Mouse (Mus musculus): ENCODE data around the gene Lamb1. TPM values are rescaled to one million over a fixed set of nuclear protein-coding genes. Genes with fewer than 3 reads are reported as not detected.

Gene Lamb1
- total RNA-seq, 1 experiment: 232 TPM

- H3K4me1 ChIP-seq (ENCODE audit: control insufficient read depth in 2 of 2, insufficient read depth in 2 of 2, low read length in 2 of 2, poor library complexity in 1 of 2): peaks cover 8 to 14% of the 10 kb centered on the region in 2 experiments
- TF ChIP-seq ZC3H11A (IDR thresholded peaks at IDR 0.05; ENCODE audit: borderline replicate concordance, low read depth, low read length) (no peak), ZNF384 (IDR thresholded peaks at IDR 0.05; ENCODE audit: low read depth, low read length) (no peak), CHD2 (IDR thresholded peaks at IDR 0.05; ENCODE audit: low read depth, low read length) (no peak), HCFC1 (IDR thresholded peaks at IDR 0.05; ENCODE audit: borderline replicate concordance, insufficient read depth, low read length) (no peak), MAFK (IDR thresholded peaks at IDR 0.05; ENCODE audit: insufficient read depth, low read depth, low read length) (no peak)
- H3K4me3 ChIP-seq (ENCODE audit: insufficient read depth in 1 of 2, low read depth in 1 of 2, low read length in 2 of 2, poor library complexity in 1 of 2, severe bottlenecking in 1 of 2): no peak overlapping the region
- in situ Hi-C loops (cut with MboI; ENCODE audit: low sequenced_read_pairs in 2 of 2, unreplicated experiment in 2 of 2): no loop called here
- H3K9ac ChIP-seq (ENCODE audit: insufficient read depth, low read depth, low read length, poor library complexity, severe bottlenecking): no peak overlapping the region
- no peak overlapping the region for H3K27ac ChIP-seq (ENCODE audit: insufficient read depth, low read depth, low read length, poor library complexity, severe bottlenecking)
- no peak for DNase-seq (ENCODE audit: low read depth, low spot score)
- no peaks in the 10 kb centered on the region for H3K36me3 ChIP-seq (ENCODE audit: control insufficient read depth, insufficient read depth, low read length, poor library complexity, severe bottlenecking)
- no peaks in the 10 kb centered on the region for H3K9me3 ChIP-seq (ENCODE audit: control insufficient read depth, insufficient read depth, low read depth, low read length)
These were observed 36.2 kb upstream of the Lamb1 start for GRCm38 (mm10) chr12:31228878-31229277.

- no peak overlapping the region for H3K9ac ChIP-seq (ENCODE audit: insufficient read depth, low read depth, low read length, poor library complexity, severe bottlenecking)
These were observed 32.4 kb upstream of the Lamb1 start for GRCm38 (mm10) chr12:31232635-31233034.

GRCm38 (mm10) chr12:31235018-31235417, 30.0 kb upstream of the Lamb1 start:
- no peaks in the 10 kb centered on the region for H3K36me3 ChIP-seq (ENCODE audit: control insufficient read depth, insufficient read depth, low read length, poor library complexity, severe bottlenecking)
- no peak for DNase-seq (ENCODE audit: low read depth, low spot score)
- H3K27ac ChIP-seq (ENCODE audit: insufficient read depth, low read depth, low read length, poor library complexity, severe bottlenecking): no peak overlapping the region
- H3K9ac ChIP-seq (ENCODE audit: insufficient read depth, low read depth, low read length, poor library complexity, severe bottlenecking): no peak overlapping the region
- no peak overlapping the region for H3K4me3 ChIP-seq (ENCODE audit: insufficient read depth in 1 of 2, low read depth in 1 of 2, low read length in 2 of 2, poor library complexity in 1 of 2, severe bottlenecking in 1 of 2)
- in situ Hi-C loops (cut with MboI; ENCODE audit: low sequenced_read_pairs in 2 of 2, unreplicated experiment in 2 of 2): no loop called here
- TF ChIP-seq CHD2 (IDR thresholded peaks at IDR 0.05; ENCODE audit: low read depth, low read length) (no peak), ZNF384 (IDR thresholded peaks at IDR 0.05; ENCODE audit: low read depth, low read length) (no peak), HCFC1 (IDR thresholded peaks at IDR 0.05; ENCODE audit: borderline replicate concordance, insufficient read depth, low read length) (no peak), MAFK (IDR thresholded peaks at IDR 0.05; ENCODE audit: insufficient read depth, low read depth, low read length) (no peak)
- H3K4me1 ChIP-seq (ENCODE audit: control insufficient read depth in 2 of 2, insufficient read depth in 2 of 2, low read length in 2 of 2, poor library complexity in 1 of 2): peaks cover 3 to 15% of the 10 kb centered on the region in 2 experiments; a peak in 2 of 4 replicates
- H3K9me3 ChIP-seq (ENCODE audit: control insufficient read depth, insufficient read depth, low read depth, low read length): no peaks in the 10 kb centered on the region

More at GRCm38 (mm10) chr12:31232635-31233034, 32.4 kb upstream of the Lamb1 start:
- Histone ChIP-seq H3K27ac (ENCODE audit: insufficient read depth, low read depth, low read length, poor library complexity, severe bottlenecking) (no peak overlapping the region), H3K4me1 (ENCODE audit: control insufficient read depth in 2 of 2, insufficient read depth in 2 of 2, low read length in 2 of 2, poor library complexity in 1 of 2) (peaks cover 2 to 15% of the 10 kb centered on the region in 2 experiments; a peak in 2 of 4 replicates), H3K36me3 (ENCODE audit: control insufficient read depth, insufficient read depth, low read length, poor library complexity, severe bottlenecking) (no peaks in the 10 kb centered on the region), H3K9me3 (ENCODE audit: control insufficient read depth, insufficient read depth, low read depth, low read length) (no peaks in the 10 kb centered on the region), H3K4me3 (ENCODE audit: insufficient read depth in 1 of 2, low read depth in 1 of 2, low read length in 2 of 2, poor library complexity in 1 of 2, severe bottlenecking in 1 of 2) (no peak overlapping the region)
- no peak for DNase-seq (ENCODE audit: low read depth, low spot score)
- TF ChIP-seq CHD2 (IDR thresholded peaks at IDR 0.05; ENCODE audit: low read depth, low read length) (no peak), ZNF384 (IDR thresholded peaks at IDR 0.05; ENCODE audit: low read depth, low read length) (no peak), MAFK (IDR thresholded peaks at IDR 0.05; ENCODE audit: insufficient read depth, low read depth, low read length) (no peak), HCFC1 (IDR thresholded peaks at IDR 0.05; ENCODE audit: borderline replicate concordance, insufficient read depth, low read length) (no peak), ZC3H11A (IDR thresholded peaks at IDR 0.05; ENCODE audit: borderline replicate concordance, low read depth, low read length) (no peak)
- in situ Hi-C loops (cut with MboI; ENCODE audit: low sequenced_read_pairs in 2 of 2, unreplicated experiment in 2 of 2): no loop called here

DNA sequence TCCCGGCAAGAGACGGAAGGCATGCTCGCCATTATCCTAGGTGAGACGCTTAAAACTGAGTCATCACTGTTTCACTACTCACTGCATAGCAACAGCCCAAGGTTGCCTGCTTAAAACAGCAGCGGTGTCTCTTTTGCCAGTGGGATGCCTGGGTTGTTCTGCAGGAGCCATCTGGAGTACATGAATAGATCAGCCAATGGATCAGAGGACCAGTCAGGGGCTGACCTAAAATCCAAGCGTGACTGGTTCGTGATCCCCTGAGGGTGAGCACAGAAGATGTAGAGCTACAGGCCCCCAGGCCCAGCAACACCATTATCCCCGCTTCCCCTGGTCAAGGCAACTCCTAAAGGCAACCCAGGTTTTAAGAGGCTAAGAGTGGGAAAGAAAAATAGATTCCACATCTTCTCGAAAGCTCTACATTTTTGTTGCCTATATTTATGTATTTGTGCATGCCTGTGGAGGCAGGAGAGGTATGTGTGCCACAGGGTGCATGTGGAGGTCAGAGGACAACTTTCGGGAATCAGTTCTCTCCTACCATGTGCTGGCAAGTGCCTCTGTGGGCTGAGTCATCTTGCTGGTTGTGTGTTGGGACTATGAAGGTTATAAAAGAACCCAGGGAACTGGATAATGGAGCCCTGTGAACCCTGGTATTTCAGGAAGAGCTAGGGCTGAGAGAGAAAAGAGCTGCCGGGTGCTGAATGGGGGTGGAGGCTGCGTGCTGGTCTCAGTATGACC, 28.0 kb upstream of the Lamb1 start:
- no peak for DNase-seq (ENCODE audit: low read depth, low spot score)
- H3K4me1 ChIP-seq (ENCODE audit: control insufficient read depth in 2 of 2, insufficient read depth in 2 of 2, low read length in 2 of 2, poor library complexity in 1 of 2): peaks cover 3 to 18% of the 10 kb centered on the region in 2 experiments; a peak in 2 of 4 replicates
- H3K9ac ChIP-seq (ENCODE audit: insufficient read depth, low read depth, low read length, poor library complexity, severe bottlenecking): no peak overlapping the region
- H3K4me3 ChIP-seq (ENCODE audit: insufficient read depth in 1 of 2, low read depth in 1 of 2, low read length in 2 of 2, poor library complexity in 1 of 2, severe bottlenecking in 1 of 2): no peak overlapping the region
- in situ Hi-C loops (cut with MboI; ENCODE audit: low sequenced_read_pairs in 2 of 2, unreplicated experiment in 2 of 2): no loop called here
- no peak overlapping the region for H3K27ac ChIP-seq (ENCODE audit: insufficient read depth, low read depth, low read length, poor library complexity, severe bottlenecking)
- H3K9me3 ChIP-seq (ENCODE audit: control insufficient read depth, insufficient read depth, low read depth, low read length): no peaks in the 10 kb centered on the region
- no peaks in the 10 kb centered on the region for H3K36me3 ChIP-seq (ENCODE audit: control insufficient read depth, insufficient read depth, low read length, poor library complexity, severe bottlenecking)
- no peak for TF ChIP-seq ZC3H11A (IDR thresholded peaks at IDR 0.05; ENCODE audit: borderline replicate concordance, low read depth, low read length)
- no peak for TF ChIP-seq HCFC1 (IDR thresholded peaks at IDR 0.05; ENCODE audit: borderline replicate concordance, insufficient read depth, low read length)
- no peak for TF ChIP-seq MAFK (IDR thresholded peaks at IDR 0.05; ENCODE audit: insufficient read depth, low read depth, low read length)
- no peak for TF ChIP-seq CHD2 (IDR thresholded peaks at IDR 0.05; ENCODE audit: low read depth, low read length)
- no peak for TF ChIP-seq ZNF384 (IDR thresholded peaks at IDR 0.05; ENCODE audit: low read depth, low read length)

Data from ES-E14 (cell line).